Mouse (Mus musculus) brain, adult 2 months (tissue): ENCODE measurements at regions not wholly inside any gene's neighbourhood (a gene's known extent, or its start where the extent isn't known, plus 50 kb on each side); places are given as distances from the start of the nearest gene placed in this dataset.

Source experiments
- DNase-seq: peaks from one replicate; pipeline ENCODE4 v3.0.0; 2011; ENCODE audit warnings: low read depth, low spot score

DNA sequence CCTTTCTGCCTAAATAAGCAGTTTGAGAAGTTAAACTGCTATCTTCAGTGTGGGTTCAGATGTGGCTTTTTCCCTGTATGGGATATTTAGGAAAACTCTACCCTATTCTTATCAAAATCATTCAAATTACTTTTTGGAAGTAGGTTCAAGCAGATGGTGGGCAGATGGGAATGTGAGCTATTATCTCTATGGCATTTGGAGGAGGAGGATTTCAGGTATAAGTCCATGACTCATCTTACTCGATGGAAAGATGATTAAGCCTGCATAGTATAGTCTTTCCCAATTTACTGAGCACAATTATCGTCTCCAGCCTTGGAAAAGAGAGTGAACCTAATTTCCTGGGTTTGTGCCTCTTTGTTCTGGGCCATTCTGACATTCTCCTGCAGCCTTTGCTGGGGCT lies 1413.2 kb downstream of the D3Ertd751e start:
- DNase-seq = peak; percentile 70

- peak; percentile 44 for DNase-seq
Measured at GRCm38 (mm10) chr3:43160530-43160929, 1418.1 kb downstream of the D3Ertd751e start.

DNA sequence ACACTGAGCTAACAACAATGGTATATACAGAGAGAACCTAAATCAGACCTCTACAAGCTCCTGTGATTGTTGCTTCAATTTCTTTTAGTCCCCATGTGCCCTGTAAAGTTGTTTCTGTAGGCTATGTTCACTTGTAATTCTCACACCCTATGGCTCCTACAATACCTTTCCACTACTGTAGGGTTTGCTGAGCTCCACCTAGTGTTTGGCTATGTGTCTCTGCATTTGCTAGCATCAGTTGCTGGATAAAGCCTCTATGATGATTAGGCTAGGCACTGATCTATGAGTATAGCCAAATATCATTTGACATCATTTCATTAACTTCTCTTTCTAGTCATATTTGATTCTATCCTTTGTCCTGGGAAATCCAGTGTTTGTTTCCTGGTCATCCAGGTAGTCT lies 1440.4 kb downstream of the D3Ertd751e start:
- DNase-seq = peak; percentile 36

GRCm38 (mm10) chr3:43199891-43200290 lies 1457.5 kb downstream of the D3Ertd751e start:
- DNase-seq = peak; percentile 39

- no peak for DNase-seq
Measured at GRCm38 (mm10) chr3:43209646-43210045, 1467.2 kb downstream of the D3Ertd751e start.

GRCm38 (mm10) chr3:43218726-43219125 lies 1476.3 kb downstream of the D3Ertd751e start:
- DNase-seq = no peak

GRCm38 (mm10) chr3:43246639-43247038 lies 1504.2 kb downstream of the D3Ertd751e start:
- DNase-seq = no peak
